ENCODE assay signal across 11 mouse cellular contexts in genomic region chr7:102479368-102480078, GRCm38 (mm10). TPM values are rescaled to one million over a fixed set of nuclear protein-coding genes. Genes with fewer than 3 reads are reported as not detected.
DNase-seq lines count a peak whose midpoint lies in the region; ATAC-seq and TF ChIP-seq lines count a peak whose summit lies in the region.
"Had no signal": no experiment of that assay in that cellular context is flagged by ENCODE, and none has a peak within 500 bp of the region (broad histone marks: within the 10 kb centered on the region; RNA-seq: fewer than 3 reads in every experiment).

No protein-coding gene starts in this region.

- ATAC-seq in Patski = peak; percentile 77
- ATAC-seq in intestine, embryonic 16.5 days = peak; percentile 78
- peak; percentile 25; the same call in 1 of the 2 replicates for ATAC-seq in lung, embryonic 14.5 days (ENCODE audit: insufficient read depth)
- ATAC-seq in heart, embryonic 12.5 days (ENCODE audit: insufficient number of reproducible peaks, low FRiP score) = no peak
- ATAC-seq: midbrain, embryonic 15.5 days had no signal

- in situ Hi-C loops in Patski (cut with MboI; ENCODE audit: low pct_unique_long_range_greater_than_20kb) = no loop called here

- H3K27ac ChIP-seq in intestine, embryonic 16.5 days (ENCODE audit: low read length) = no peak overlapping the region
- H3K27ac ChIP-seq in lung, embryonic 14.5 days (ENCODE audit: low read depth) = no peak overlapping the region
- no peak overlapping the region for H3K27ac ChIP-seq in heart, embryonic 12.5 days (ENCODE audit: poor library complexity, severe bottlenecking)
- H3K27ac ChIP-seq in heart, embryonic 10.5 days = no peak overlapping the region
- H3K27ac ChIP-seq: hindbrain, embryonic 15.5 days; midbrain, embryonic 15.5 days had no signal

- H3K9me3 ChIP-seq in intestine, embryonic 16.5 days (ENCODE audit: control insufficient read depth, low read length) = no peaks in the 10 kb centered on the region
- H3K9me3 ChIP-seq in lung, embryonic 14.5 days (ENCODE audit: low read depth, low read length) = no peaks in the 10 kb centered on the region
- no peaks in the 10 kb centered on the region for H3K9me3 ChIP-seq in heart, embryonic 12.5 days (replicated peaks)
- H3K9me3 ChIP-seq in heart, embryonic 10.5 days = no peaks in the 10 kb centered on the region
- H3K9me3 ChIP-seq: hindbrain, embryonic 15.5 days; midbrain, embryonic 15.5 days had no signal

- CTCF ChIA-PET in Patski (lab: Charles Lee) = interaction anchor here (0.7 to 1.3 kb wide), 2 partner anchors 15 to 25 kb away, joined by 3 read pairs; no protein-coding TSS in a partner anchor

- H3K4me2 ChIP-seq in intestine, embryonic 16.5 days (ENCODE audit: low read depth, low read length) = no peak overlapping the region
- H3K4me2 ChIP-seq in lung, embryonic 14.5 days = no peak overlapping the region
- H3K4me2 ChIP-seq in heart, embryonic 12.5 days = no peak overlapping the region
- H3K4me2 ChIP-seq: hindbrain, embryonic 15.5 days; midbrain, embryonic 15.5 days had no signal

- no peak for TF ChIP-seq CTCF in Patski (IDR thresholded peaks at IDR 0.05)
- no peak for TF ChIP-seq CTCF in lung, embryonic 14.5 days (IDR thresholded peaks at IDR 0.05; ENCODE audit: low read depth)

- no peak overlapping the region for H3K9ac ChIP-seq in intestine, embryonic 16.5 days (ENCODE audit: low read depth, low read length)
- no peak overlapping the region for H3K9ac ChIP-seq in lung, embryonic 14.5 days
- H3K9ac ChIP-seq in heart, embryonic 12.5 days = no peak overlapping the region
- H3K9ac ChIP-seq: hindbrain, embryonic 15.5 days; midbrain, embryonic 15.5 days had no signal

- no peak overlapping the region for H3K4me3 ChIP-seq in intestine, embryonic 16.5 days (ENCODE audit: low read length)
- H3K4me3 ChIP-seq in lung, embryonic 14.5 days (ENCODE audit: low read depth, low read length) = no peak overlapping the region
- H3K4me3 ChIP-seq in heart, embryonic 12.5 days = no peak overlapping the region
- H3K4me3 ChIP-seq in heart, embryonic 10.5 days = no peak overlapping the region
- H3K4me3 ChIP-seq: hindbrain, embryonic 15.5 days; midbrain, embryonic 15.5 days had no signal

- H3K4me1 ChIP-seq in intestine, embryonic 16.5 days (ENCODE audit: control insufficient read depth, insufficient read depth, low read length) = 0 out of 2 replicates have a peak, but pooled peaks cover 7% of the 10 kb centered on the region
- peaks cover 7% of the 10 kb centered on the region; the same call in 1 of the 2 replicates for H3K4me1 ChIP-seq in lung, embryonic 14.5 days (ENCODE audit: insufficient read depth)
- peaks cover 16% of the 10 kb centered on the region for H3K4me1 ChIP-seq in heart, embryonic 12.5 days (replicated peaks)
- peaks cover 12% of the 10 kb centered on the region; the same call in 1 of the 2 replicates for H3K4me1 ChIP-seq in heart, embryonic 10.5 days
- H3K4me1 ChIP-seq: hindbrain, embryonic 15.5 days; midbrain, embryonic 15.5 days had no signal

- 59% methylated on average over 5 of the region's 5 CpGs for WGBS in intestine, embryonic 16.5 days
- WGBS in lung, embryonic 14.5 days = 42% methylated on average over 5 of the region's 5 CpGs
- 52% methylated on average over 5 of the region's 5 CpGs for WGBS in heart, embryonic 12.5 days
- WGBS in heart, embryonic 10.5 days = 63% methylated on average over 5 of the region's 5 CpGs

- POLR2A ChIA-PET in Patski (lab: Charles Lee) = no interaction called here

- H3K27me3 ChIP-seq in Patski = no peaks in the 10 kb centered on the region
- H3K27me3 ChIP-seq in intestine, embryonic 16.5 days (replicated peaks; ENCODE audit: control insufficient read depth, insufficient read depth, low read length) = no peaks in the 10 kb centered on the region
- H3K27me3 ChIP-seq in lung, embryonic 14.5 days (ENCODE audit: insufficient read depth, low read length) = no peaks in the 10 kb centered on the region
- no peaks in the 10 kb centered on the region for H3K27me3 ChIP-seq in heart, embryonic 12.5 days (replicated peaks)
- no peaks in the 10 kb centered on the region for H3K27me3 ChIP-seq in heart, embryonic 10.5 days (ENCODE audit: insufficient read depth, poor library complexity, severe bottlenecking)
- H3K27me3 ChIP-seq: hindbrain, embryonic 15.5 days; midbrain, embryonic 15.5 days had no signal

- DNase-seq in ES-CJ7 (ENCODE audit: low read depth, low spot score) (peak; percentile 42), Patski (ENCODE audit: low read depth, low spot score) (no peak)
- DNase-seq in lung, embryonic 14.5 days = peak; percentile 63
- no peak for DNase-seq in natural killer cell, adult 2 months (ENCODE audit: low spot score in 2 of 2)
- DNase-seq in heart, embryonic 10.5 days (ENCODE audit: low spot score) = no peak
- DNase-seq in right cerebral cortex, postnatal 36 days (ENCODE audit: low spot score in 2 of 2) = no peak

- no peaks in the 10 kb centered on the region for H3K36me3 ChIP-seq in intestine, embryonic 16.5 days (ENCODE audit: control insufficient read depth, insufficient read depth, low read length)
- no peaks in the 10 kb centered on the region for H3K36me3 ChIP-seq in lung, embryonic 14.5 days (ENCODE audit: insufficient read depth)
- H3K36me3 ChIP-seq in heart, embryonic 12.5 days = no peaks in the 10 kb centered on the region
- 0 out of 2 replicates have a peak, but pooled peaks cover 4% of the 10 kb centered on the region for H3K36me3 ChIP-seq in heart, embryonic 10.5 days
- H3K36me3 ChIP-seq: hindbrain, embryonic 15.5 days; midbrain, embryonic 15.5 days had no signal

RNA-seq across cellular contexts. Expression of gene Olfr543, which starts 2.0 kb away (rescaled TPM):
- polyA plus RNA-seq in Patski (2021) = not detected
- 0.09 and 0.16 TPM in 2 replicates for polyA plus RNA-seq in intestine, embryonic 16.5 days (2015; fragmentation: Nextera tagmentation; extraction: Ambion mirVana)
- 0.37 and 0.45 TPM in 2 replicates for polyA plus RNA-seq in lung, embryonic 14.5 days (2014; fragmentation: Nextera tagmentation; extraction: Ambion mirVana)
- polyA plus RNA-seq in heart, embryonic 12.5 days (2016; fragmentation: Nextera tagmentation; extraction: Ambion mirVana) = 0.15 TPM in 1 of 2 replicates, not detected in the other
- polyA plus RNA-seq in heart, embryonic 10.5 days (2016; fragmentation: Nextera tagmentation; extraction: Ambion mirVana) = 0.19 and 0.22 TPM in 2 replicates

RNA-seq across cellular contexts. Expression of gene Olfr544, which starts 8.6 kb away (rescaled TPM):
- not detected for polyA plus RNA-seq in Patski (2021)
- 0.04 TPM in 1 of 2 replicates, not detected in the other for polyA plus RNA-seq in intestine, embryonic 16.5 days (2015; fragmentation: Nextera tagmentation; extraction: Ambion mirVana)
- 0.11 TPM in 2 replicates for polyA plus RNA-seq in lung, embryonic 14.5 days (2014; fragmentation: Nextera tagmentation; extraction: Ambion mirVana)
- polyA plus RNA-seq in heart, embryonic 12.5 days (2016; fragmentation: Nextera tagmentation; extraction: Ambion mirVana) = 0.06 and 0.08 TPM in 2 replicates
- 0.04 TPM in 2 replicates for polyA plus RNA-seq in heart, embryonic 10.5 days (2016; fragmentation: Nextera tagmentation; extraction: Ambion mirVana)

RNA-seq across cellular contexts. Expression of gene Olfr545, which starts 19.9 kb away (rescaled TPM):
- polyA plus RNA-seq in Patski (2021) = not detected
- not detected in 2 replicates for polyA plus RNA-seq in intestine, embryonic 16.5 days (2015; fragmentation: Nextera tagmentation; extraction: Ambion mirVana)
- polyA plus RNA-seq in lung, embryonic 14.5 days (2014; fragmentation: Nextera tagmentation; extraction: Ambion mirVana) = not detected in 2 replicates
- not detected in 2 replicates for polyA plus RNA-seq in heart, embryonic 12.5 days (2016; fragmentation: Nextera tagmentation; extraction: Ambion mirVana)
- polyA plus RNA-seq in heart, embryonic 10.5 days (2016; fragmentation: Nextera tagmentation; extraction: Ambion mirVana) = 0.11 TPM in 1 of 2 replicates, not detected in the other

RNA-seq across cellular contexts. Expression of gene Rrm1, which starts 38.0 kb away (rescaled TPM):
- polyA plus RNA-seq in Patski (2021) = 85.9 TPM
- polyA plus RNA-seq in intestine, embryonic 16.5 days (2015; fragmentation: Nextera tagmentation; extraction: Ambion mirVana) = 106 and 120 TPM in 2 replicates
- 200 and 220 TPM in 2 replicates for polyA plus RNA-seq in lung, embryonic 14.5 days (2014; fragmentation: Nextera tagmentation; extraction: Ambion mirVana)
- polyA plus RNA-seq in heart, embryonic 12.5 days (2016; fragmentation: Nextera tagmentation; extraction: Ambion mirVana) = 134 and 145 TPM in 2 replicates
- polyA plus RNA-seq in heart, embryonic 10.5 days (2016; fragmentation: Nextera tagmentation; extraction: Ambion mirVana) = 190 and 198 TPM in 2 replicates

RNA-seq across cellular contexts. Expression of gene Olfr547, which starts 55.0 kb away (rescaled TPM):
- not detected for polyA plus RNA-seq in Patski (2021)
- polyA plus RNA-seq in intestine, embryonic 16.5 days (2015; fragmentation: Nextera tagmentation; extraction: Ambion mirVana) = not detected in 2 replicates
- not detected in 2 replicates for polyA plus RNA-seq in lung, embryonic 14.5 days (2014; fragmentation: Nextera tagmentation; extraction: Ambion mirVana)
- polyA plus RNA-seq in heart, embryonic 12.5 days (2016; fragmentation: Nextera tagmentation; extraction: Ambion mirVana) = not detected in 2 replicates
- not detected in 2 replicates for polyA plus RNA-seq in heart, embryonic 10.5 days (2016; fragmentation: Nextera tagmentation; extraction: Ambion mirVana)
- polyA plus RNA-seq: hindbrain, embryonic 15.5 days; limb, embryonic 11.5 days; midbrain, embryonic 15.5 days had no signal

Comparison
In these comparisons a context has a peak if more than half of its experiments do, and no peak if none do; other contexts are left out.
1. DNase-seq: peak in ES-CJ7 (single experiment) and lung, embryonic 14.5 days (single experiment); none in Patski (single experiment), natural killer cell, adult 2 months (0 of 2), heart, embryonic 10.5 days (single experiment) and right cerebral cortex, postnatal 36 days (0 of 2).